Mouse (Mus musculus): ENCODE results near the gene Ptpn11.

GRCm38 (mm10) chr5:121118345-121118744 lies 72.9 kb downstream of the Ptpn11 start:
- TF ChIP-seq HCFC1 (IDR thresholded peaks at IDR 0.05; ENCODE audit: borderline replicate concordance, insufficient read depth, low read length) (no peak), CHD2 (IDR thresholded peaks at IDR 0.05; ENCODE audit: low read depth, low read length) (no peak), ZC3H11A (IDR thresholded peaks at IDR 0.05; ENCODE audit: borderline replicate concordance, low read depth, low read length) (no peak)

All from ES-E14 (cell line).